Mouse (Mus musculus) kidney, adult 2 months (tissue): ENCODE data around the gene Plekhg2.

Source experiments
- CTCF ChIP-seq: fragments of 200-500 bp; conservative IDR thresholded peaks from 2 replicates; pipeline ENCODE4 v1.5.1; 2011; ENCODE audit warnings: low read depth, mild to moderate bottlenecking, control low read depth, low read length, moderate library complexity, mixed read lengths; ENCODE audit not compliant: insufficient read depth, insufficient read length
- POLR2A ChIP-seq: fragments of 200-500 bp; IDR thresholded peaks from one replicate; pipeline ENCODE4 v1.6.1; 2011; ENCODE audit warnings: low read depth, low read length, control low read depth

- no peak for TF ChIP-seq POLR2A
- no peak for TF ChIP-seq CTCF
Observed at GRCm38 (mm10) chr7:28401942-28402341, 29.5 kb upstream of the Plekhg2 start.
